Mouse (Mus musculus): ENCODE results near the gene Soga1. TPM values are rescaled to one million over a fixed set of nuclear protein-coding genes. Genes with fewer than 3 reads are reported as not detected.

Soga1 gene
- total RNA-seq (2021), result 10 to 100 TPM; 15.4 to 20.3 TPM
- long read RNA-seq, experiment 1, full-length matches to known transcripts, result 2 of 9 reads
- long read RNA-seq, experiment 1, partial matches to known transcripts, result 6 of 9 reads
- long read RNA-seq, experiment 1, other reads (novel, unspliced or antisense), result 1 of 9 reads
- long read RNA-seq, experiment 2, full-length matches to known transcripts, result 2 of 5 reads
- long read RNA-seq, experiment 2, partial matches to known transcripts, result 3 of 5 reads
- long read RNA-seq, experiment 2, other reads (novel, unspliced or antisense), result 0 of 5 reads

DNA sequence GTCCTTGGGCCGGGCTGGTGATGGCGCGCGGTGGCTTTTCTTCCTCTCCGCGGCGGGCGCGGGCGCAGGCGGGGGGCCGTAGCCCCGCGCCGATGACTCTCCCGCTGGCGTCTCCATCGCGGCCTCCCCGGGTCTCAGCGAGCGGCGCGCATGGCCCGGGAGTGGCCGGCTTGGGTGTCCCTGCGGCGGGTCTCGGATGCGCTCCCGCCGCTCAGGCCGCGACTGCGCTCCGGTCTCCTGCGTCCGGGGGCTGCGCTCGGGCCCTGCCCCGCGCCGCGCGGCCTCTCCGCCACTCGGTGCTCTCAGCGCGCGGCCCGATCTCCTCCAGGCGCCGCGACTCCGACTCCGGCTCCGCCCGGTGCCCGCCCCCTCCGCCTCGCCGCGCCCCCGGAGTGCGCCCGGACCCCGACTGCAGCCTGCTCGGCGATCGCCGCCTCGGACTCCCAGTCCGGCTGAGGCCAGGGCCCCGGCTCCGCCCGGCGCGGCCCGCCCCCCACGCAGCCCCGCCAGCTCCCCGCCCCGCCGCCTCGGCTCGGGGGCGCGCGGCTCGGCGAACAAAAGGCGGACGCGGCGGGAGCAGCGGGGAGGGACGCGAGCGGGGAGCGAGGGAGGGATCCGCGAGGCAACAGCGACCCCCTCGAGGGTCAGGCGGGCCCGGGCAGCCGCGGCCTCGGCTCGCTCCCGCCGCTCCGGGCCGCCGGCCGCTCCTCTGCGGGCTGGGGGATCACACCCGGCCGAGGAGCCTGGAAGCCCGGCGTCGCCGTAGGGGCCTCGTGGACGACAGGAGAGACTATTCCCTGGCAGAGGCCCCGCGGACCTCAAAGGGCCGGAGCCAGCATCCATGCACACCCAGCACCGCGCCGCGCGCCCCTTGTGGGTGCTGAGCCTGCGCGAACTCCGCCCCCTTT lies at the start of gene Soga1:
Gene Soga1 (minus strand): TSS at position 462 of the 908 bp plus-strand sequence.
- DNase-seq, result peak; percentile 88

GRCm38 (mm10) chr2:157128072-157128471 lies 49.0 kb upstream of the Soga1 start:
- no peak for DNase-seq

GRCm38 (mm10) chr2:157127370-157127769 lies 48.3 kb upstream of the Soga1 start:
- DNase-seq, result no peak

DNA sequence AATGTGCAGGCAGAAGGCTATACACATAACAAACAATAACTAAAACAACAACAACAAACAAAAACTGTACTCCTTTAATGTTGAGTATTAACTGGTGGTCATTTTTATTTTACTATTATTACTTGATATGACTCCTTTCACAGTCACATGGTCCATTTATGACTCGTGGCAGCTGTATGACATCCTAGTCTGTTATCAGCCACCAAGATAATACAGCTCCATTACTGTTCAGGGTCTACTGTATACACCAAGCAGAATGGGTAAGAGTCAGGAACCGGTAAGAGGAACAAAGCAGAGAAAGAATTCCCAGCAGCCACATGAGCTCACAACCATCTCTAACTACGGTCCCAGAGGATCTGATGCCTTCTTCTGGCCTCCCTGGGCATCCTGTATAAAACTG lies 46.2 kb upstream of the Soga1 start:
- no peak for DNase-seq

- DNase-seq, result no peak
Observed at GRCm38 (mm10) chr2:157121766-157122165, 42.7 kb upstream of the Soga1 start.

- DNase-seq, result no peak
Observed at GRCm38 (mm10) chr2:157119075-157119474, 40.0 kb upstream of the Soga1 start.

DNA sequence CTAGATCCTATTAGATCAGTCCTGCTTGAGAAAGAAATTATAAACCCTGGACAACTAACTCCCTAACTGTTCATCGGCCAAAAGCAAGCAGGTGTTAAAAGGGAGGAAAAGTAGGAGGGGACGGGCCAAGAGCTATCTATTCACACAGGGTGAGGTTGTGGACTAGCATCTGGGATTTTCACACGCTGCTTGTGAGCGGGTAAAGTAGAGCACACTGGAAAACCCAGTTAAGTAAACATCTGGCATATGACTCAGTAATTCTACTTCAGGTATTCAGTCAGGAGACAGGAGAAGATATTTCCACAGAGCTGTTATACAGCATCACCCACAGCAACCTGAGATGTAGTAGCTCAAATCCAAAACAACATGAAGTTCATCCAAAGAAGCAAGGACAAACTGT lies 39.5 kb upstream of the Soga1 start:
- no peak for DNase-seq

DNA sequence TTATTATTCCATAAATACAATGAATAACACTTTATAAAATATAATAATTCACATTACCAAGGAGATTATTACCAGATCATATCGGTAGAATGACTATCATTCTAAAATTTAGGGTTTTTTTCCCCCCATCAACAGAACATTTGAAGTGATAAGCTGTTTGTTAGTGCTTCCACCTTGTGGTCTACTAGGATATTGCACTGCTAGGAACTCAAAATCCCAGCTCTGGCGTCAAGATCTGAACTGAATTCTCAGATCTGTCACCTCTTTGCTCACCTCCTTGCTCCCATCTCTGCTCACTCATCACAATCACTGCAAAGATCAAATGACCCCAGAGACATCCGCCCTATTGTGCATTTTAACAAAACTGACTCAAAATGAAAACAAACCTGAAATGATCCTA lies 37.9 kb upstream of the Soga1 start:
- DNase-seq, result no peak

GRCm38 (mm10) chr2:157108236-157108635 lies 29.2 kb upstream of the Soga1 start:
- DNase-seq, result no peak

- no peak for DNase-seq
Observed at GRCm38 (mm10) chr2:157104454-157104853, 25.4 kb upstream of the Soga1 start.

DNA sequence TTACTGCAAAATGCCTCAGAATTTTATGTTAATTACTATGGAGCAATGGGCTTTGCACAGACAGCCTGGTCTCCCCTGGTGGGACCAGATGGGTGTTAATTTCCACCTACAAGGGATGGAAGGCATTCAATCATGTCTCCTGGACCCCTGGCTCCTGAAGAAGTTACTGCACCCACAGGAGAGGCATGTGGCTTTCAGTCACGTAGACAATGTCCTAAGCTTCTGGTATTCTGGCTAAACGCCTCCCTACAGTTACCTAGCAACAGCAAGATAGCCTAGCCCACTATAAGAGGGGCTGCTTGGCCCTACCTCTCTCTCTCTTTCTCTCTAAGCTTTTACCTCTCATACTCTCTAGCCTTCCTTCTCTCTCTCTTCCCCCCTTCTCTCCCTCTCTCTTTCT lies 23.2 kb upstream of the Soga1 start:
- no peak for DNase-seq

DNA sequence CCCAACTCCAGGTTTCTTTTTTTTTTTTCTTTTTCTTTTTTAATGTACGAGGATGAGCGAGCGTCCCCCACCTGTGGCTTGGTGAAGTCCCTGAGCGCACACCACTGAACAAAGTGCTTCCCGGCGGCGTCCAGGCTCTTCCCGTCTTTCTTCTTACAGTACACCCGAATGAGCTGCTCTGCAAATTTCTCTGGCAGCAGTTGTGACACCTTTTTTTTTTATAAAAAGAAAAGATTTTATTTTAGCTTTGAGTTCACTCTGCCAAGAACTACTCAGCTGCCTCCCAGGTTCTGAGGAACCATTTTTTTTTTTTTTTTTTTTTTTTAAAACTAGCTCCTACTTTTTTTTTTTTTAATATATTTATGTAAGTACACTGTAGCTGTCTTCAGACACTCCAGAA lies 22.6 kb upstream of the Soga1 start:
- DNase-seq, result no peak

- no peak for DNase-seq
Observed at GRCm38 (mm10) chr2:157100319-157100605, 21.2 kb upstream of the Soga1 start.

DNA sequence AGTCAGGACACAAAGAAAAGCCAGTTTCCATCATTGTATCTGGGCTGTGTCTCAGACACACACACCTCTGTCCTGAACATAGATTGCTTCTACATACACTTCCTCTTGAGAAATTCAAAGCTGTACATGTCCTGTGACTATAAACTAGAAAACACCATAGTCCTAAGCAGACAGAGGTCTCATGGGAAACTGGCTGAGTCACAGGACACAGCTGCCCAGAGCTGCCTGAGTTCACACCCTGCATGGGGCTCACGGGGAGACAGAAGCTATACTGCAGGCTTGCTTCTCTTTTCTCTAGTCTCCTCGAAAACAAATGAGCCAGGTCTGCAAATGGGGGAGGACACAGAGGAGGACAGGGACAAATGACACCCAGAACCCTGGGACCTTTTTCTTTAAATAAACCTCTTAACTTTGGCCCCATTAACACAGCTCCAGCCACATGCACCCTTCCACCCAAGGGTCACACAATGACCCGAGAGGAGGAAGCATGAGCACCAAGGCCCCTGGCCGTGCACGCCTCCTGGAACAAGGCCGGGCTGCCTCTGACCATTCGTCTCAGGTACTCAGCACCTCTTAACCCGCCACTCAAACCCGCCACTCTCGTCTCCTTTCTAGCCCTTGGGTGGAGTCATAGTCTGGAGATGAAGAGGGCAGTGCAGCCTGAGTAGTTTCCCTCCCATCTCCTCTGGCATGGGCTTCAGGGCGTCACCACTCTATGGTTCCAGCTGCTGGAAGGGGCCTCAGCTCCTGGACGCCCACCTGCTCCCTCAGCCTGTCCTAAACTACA lies 20.7 kb upstream of the Soga1 start:
- no peak for DNase-seq

DNA sequence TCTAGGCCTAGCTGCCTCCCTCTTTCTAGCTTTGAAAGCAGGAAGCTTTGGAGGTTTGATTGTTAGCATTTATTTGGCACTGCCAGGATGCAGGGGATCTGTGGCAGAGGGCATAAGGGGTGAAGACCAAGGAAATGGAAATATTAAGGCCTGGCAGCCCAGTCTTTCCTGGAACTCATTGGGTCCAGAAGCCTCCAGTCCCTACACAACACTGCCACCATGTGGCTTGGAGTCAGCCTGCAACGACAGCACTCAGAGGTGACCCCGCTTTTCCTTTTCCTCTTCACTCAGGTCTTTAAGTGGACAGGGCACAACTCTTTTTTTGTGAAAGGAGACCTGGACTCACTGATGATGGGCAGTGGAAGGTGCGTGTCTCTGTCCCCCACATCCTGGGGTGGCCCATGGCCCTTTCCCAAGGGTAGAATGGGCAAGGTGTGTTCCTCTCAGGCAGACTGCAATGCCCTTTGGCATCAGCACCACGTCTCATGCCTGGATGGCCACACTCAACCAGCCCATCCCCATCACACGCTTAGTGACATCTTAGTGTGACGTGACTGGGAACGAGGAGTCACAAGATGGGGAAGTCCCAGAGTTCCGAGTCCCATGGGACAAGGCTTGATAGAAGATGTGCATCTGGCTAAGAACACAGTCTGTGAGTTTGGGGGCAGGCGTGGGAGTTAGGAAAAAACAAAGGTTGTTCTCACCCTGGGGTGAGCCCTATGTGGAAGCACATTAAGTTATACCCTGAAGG lies 16.1 kb upstream of the Soga1 start:
- DNase-seq, result peak; percentile 80

DNA sequence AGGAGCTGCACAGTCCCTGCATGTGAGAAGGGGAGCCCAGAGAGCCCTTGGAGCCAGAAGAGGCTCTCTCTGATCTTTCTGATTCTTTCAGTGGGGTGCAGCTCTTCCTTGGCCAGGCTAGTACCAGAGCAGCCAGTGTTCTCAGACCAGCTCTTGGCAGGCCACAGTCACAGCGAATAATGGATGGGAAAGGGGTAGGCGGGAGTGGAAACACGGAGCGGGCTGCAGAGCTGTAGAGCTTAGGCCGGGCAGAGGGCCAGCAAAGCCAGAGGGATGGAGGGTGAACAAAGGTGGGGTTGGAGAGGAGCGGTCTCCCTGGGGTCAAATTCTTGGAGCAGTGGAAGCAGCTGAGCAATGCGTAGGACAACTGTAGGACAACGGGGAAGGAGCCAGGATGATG lies 13.0 kb upstream of the Soga1 start:
- DNase-seq, result peak; percentile 67

- DNase-seq, result no peak
Observed at GRCm38 (mm10) chr2:157087536-157088317, 8.7 kb upstream of the Soga1 start.

- DNase-seq, result no peak
Observed at GRCm38 (mm10) chr2:157086796-157087195, 7.7 kb upstream of the Soga1 start, which contains the start of gene Tldc2. Gene Tldc2, plus strand, starts transcription at chr2:157087055.

GRCm38 (mm10) chr2:157084831-157085585 lies 6.0 kb upstream of the Soga1 start:
- DNase-seq, result no peak

DNA sequence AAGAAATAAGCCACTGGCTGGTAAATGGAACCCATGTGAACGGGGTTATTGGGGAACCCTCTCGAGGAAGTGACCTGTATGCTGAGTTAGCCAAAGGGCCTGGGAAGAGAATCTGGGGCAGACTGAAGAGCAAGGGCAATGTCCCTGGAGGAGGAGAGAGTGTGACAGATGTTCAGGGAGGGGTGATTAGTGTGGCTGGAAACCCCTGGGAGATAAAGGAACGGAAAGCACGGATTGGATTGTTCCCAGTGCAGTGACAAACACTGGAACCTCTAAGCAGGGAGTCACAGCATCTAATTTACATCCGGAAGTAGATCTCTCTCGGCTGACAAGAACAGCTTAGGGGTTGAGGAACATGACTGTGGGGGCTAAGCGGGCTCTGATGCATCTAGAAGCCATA lies 2.9 kb upstream of the Soga1 start:
- DNase-seq, result no peak

DNA sequence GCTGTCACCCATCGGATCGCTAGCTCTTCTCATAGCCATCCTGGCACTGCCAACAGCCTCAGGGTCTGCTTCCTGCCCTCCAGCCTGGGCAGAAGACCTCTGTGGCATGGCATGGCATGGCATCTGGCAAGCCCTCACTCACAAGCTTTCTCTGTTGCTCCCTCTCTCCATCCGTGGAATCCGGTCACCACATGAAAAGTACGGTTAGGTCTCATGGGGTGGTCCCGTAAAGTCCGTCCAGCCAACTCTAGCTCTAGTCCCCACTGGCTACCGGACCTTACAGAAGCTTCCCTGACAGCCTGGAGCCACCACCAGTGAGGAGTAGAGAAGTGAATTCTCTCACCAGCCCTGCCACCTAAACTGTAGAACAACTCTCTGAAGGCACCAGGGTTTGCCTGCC lies 2.3 kb upstream of the Soga1 start:
- DNase-seq, result no peak
